Mouse (Mus musculus) megakaryocyte, adult 5-6 weeks (primary cell): ENCODE results near the gene Tnks1bp1. TPM values are rescaled to one million over a fixed set of nuclear protein-coding genes. Genes with fewer than 3 reads are reported as not detected.
A peak's percentile ranks its signal among the peaks of the same experiment; 100 is the strongest.

Experiments used
- ATAC-seq: 2 replicates; pipeline ENCODE4 v1.8.0; 2016; ENCODE audit warnings: mild to moderate bottlenecking, inconsistent platforms; ENCODE audit not compliant: poor library complexity, severe bottlenecking
- total RNA-seq, 2 experiments: library from RNA; stranded (forward) in 1 of 2; stranded (reverse) in 1 of 2; fragments of 153-499, 151-499 nt in 1 of 2; fragments of 221-1000, 200-1000 nt in 1 of 2; gene quantifications; 2 replicates each; pipeline versions ENCODE4 v1.2.3 to v1.2.4; 2015 to 2017

Tnks1bp1 gene
- total RNA-seq (2015) (1.5 and 1.9 TPM in 2 replicates), total RNA-seq (2017) (4.8 and 5.6 TPM in 2 replicates)

GRCm38 (mm10) chr2:85047596-85048167, at the start of gene Tnks1bp1:
TSS of gene Tnks1bp1 (plus strand) at chr2:85048022.
- peak; percentile 90 for ATAC-seq

DNA sequence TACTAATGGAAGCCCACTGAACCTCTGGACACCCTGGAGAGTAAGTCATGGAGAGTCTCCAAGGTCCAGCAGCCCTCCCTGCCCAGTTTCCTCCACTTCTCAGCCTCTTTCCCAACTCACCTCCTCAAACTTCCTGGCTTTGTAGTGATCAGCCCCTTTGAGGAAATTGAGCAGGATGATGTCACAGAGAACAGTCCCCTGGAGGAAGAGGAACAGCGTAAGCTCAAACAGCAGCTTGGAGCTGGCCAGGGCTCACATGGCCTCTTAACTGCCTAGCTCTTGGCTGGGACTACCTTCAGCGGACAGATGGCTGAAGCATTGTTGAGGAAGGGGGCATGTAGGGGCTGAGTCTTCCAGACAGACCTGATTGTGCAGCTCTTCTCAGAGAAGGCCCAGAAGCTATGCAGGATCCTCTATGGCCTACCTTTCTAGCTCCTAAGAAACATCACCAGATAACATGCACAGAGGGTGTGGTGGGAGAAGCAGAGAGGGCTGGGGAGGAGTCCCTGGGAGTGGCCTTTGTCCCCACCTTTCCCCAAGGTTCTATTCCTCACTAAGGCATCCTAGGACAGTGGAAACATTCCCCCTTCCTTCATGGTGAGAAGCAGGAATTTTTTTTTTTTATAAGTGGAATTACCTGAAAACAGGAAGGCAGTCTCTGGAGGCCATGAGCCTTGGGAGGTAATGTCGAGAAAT, 48.2 kb upstream of the Tnks1bp1 start:
- peak; percentile 86 for ATAC-seq

GRCm38 (mm10) chr2:85001497-85001896, 46.3 kb upstream of the Tnks1bp1 start:
- no peak for ATAC-seq

DNA sequence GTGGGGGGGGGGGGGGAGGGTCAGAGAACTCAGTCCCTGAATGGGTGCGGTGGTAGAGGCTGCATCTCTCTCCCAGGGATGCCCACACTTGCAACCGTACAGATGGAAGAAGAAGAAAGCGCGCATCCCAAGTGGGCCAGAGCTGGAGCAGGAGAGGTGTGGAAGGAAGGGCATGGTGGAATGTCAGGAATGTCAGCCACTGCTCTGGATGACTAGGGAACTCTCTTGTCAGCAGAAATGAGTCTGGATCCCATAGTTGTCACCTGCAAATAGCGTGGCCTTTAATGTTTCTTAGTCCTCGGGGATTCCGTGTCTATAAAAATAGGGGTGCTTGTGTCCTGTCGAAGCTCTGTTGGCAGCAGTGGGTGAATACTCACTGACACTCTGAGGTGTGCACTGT, 45.2 kb upstream of the Tnks1bp1 start:
- ATAC-seq: no peak

- no peak for ATAC-seq
Measured at GRCm38 (mm10) chr2:85004341-85004740, 43.5 kb upstream of the Tnks1bp1 start.

- no peak for ATAC-seq
Measured at GRCm38 (mm10) chr2:85006600-85006999, 41.2 kb upstream of the Tnks1bp1 start.

DNA sequence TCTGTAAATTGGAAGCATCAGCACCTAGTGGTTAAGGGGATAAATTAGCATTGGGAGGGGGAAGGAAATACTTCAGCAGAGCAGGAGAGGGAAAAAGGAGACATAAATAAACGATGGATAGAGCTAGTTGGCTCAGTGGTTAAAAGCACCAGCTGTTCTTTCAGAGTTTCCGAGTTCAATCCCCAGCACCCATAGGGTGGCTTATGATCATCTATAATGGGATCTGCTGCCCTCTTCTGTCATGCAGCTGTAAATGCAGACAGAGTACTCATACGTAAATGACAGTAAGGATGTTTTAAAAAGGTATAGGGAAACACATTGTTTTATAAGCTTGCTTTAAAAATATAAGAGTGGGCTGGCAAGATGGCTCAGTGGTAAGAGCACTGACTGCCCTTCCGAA, 40.1 kb upstream of the Tnks1bp1 start:
- ATAC-seq: peak; percentile 88

DNA sequence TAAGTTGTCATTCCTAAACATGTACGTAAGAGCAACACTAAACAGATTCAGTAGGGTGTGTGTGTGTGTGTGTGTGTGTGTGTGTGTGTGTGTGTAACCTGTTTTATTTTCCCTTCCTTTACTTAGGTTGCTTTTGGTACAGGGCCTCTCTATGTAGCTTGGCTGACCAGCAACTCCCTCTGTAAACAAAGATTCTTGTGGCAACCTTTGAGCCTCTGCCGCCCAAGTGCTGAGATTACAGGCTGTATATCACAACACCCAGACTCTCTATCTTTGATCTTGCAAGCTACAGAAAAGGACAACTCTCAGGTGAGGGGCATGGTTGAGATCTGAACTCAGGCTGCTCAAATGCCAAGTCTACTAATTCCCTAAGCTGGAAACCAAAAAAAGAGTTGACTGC, 38.6 kb upstream of the Tnks1bp1 start:
- ATAC-seq: no peak

GRCm38 (mm10) chr2:85011906-85012604, 35.8 kb upstream of the Tnks1bp1 start:
- no peak for ATAC-seq

DNA sequence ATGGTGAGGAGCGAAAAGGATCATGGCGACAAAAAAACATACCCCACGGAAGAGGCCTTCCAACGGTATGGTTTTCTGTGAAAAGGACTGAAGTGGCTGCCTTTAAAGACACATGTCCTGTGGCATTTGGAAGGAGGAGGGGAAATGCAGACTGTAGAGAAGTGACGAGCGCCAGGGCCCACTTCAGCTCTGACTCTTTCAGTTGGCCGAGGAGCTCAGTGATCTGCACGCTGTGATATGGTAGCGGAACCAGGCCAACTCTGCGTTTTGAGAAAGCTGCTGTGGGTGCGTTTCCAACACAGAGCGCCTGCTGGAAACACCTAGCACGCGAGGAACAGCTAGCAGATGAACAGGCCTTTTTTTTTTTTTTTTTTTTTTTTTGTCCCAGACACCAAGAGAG, 35.1 kb upstream of the Tnks1bp1 start:
- ATAC-seq: no peak

GRCm38 (mm10) chr2:85013826-85014587, 33.8 kb upstream of the Tnks1bp1 start:
- peak; percentile 67 for ATAC-seq

DNA sequence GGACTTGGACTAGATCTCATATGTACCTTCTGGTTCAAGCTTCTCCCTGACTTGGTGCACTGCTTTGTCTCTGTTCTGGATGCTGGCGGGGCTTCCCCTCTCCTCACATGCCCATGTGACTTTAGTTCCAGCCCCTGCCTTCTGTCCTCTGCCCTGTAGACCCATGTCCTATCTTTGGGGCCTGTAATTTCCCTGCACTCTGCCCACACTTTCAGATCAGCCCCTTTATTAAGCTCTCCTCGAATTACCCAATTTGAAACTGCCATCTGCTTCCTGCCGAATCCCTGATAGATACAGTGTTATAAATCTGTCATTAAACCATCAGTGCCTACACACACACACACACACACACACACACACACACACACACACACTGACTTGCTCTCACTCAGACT, 33.2 kb upstream of the Tnks1bp1 start:
- no peak for ATAC-seq

DNA sequence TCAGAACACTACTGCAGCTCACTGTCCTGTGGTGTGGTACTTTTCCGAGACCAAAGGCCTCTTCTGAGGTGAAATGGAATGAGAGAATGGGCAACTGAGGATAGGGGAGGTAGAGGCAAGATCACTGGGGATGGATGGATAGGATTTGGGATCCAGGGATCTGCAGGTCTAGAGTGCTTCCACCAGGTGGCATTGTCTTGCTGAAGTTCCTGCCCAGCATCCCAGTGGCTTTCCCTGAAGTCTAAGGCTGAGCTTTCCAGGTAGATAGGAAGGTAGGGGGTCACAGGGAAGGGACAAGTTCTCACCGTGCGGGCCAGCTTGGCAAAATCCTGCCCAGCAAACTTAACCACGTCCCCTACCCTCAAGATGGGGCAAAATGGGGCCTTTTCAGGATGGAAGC, 25.8 kb upstream of the Tnks1bp1 start:
- no peak for ATAC-seq

GRCm38 (mm10) chr2:85026178-85026577, 21.6 kb upstream of the Tnks1bp1 start:
- no peak for ATAC-seq

DNA sequence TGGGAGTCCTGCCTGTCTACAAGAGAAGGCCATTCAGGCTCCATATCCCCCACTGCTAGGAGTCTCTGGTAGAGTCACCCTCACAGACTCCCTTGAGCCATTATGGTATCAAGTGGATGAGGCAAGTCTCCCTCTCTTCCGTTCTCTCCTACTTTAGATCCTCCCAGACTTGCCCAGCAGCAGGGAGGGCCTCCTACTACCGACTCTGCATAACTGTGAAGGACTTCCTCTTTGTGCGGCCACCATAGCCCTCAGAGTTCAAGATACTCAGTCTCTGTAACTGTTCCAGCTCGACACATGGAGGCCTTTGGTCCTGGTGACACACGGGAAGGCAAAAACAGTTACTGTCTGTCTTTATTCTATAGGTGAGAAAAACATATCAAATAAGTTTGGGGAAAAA, 20.5 kb upstream of the Tnks1bp1 start:
- peak; percentile 86 for ATAC-seq

DNA sequence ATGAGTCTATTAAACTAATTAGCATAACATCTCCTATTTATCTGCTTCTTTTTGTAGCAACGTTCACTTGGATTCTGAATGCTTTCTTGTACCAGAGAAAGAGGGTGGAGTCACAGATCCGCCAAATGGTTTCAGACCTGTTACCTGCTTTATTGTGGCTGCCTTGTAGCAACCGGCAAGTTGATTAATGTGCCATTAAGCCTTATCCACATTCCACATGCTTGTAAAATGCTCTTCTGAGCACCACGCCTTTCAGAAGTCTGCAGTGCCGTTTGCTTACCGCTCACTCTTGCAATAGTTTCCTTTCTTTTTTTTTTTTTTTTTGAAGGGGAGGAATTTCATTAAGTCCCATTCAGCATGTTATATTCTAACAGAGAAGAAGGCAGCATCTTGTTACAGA, 17.9 kb upstream of the Tnks1bp1 start:
- no peak for ATAC-seq

DNA sequence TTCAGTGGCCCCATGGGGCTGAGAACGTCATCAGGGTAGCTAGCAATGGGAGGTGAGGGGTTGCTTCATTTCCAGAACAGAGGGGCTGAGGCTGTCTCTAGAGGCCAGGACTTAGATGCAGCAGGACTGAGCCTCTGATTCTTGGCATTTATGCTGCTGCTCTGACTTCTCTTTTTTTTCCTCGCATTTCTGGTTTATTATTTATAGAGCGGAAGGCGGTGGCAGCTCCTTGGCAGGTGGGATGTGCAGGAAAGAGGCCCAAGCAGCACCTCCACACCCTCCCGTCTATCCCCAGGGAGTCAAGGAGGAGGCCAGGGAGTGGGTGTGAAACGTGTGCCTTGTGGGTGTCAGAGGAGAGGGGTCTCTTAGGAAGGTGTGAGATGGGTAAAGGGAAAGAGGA, 16.8 kb upstream of the Tnks1bp1 start:
- peak; percentile 16; the same call in 1 of the 2 replicates for ATAC-seq

- no peak for ATAC-seq
Measured at GRCm38 (mm10) chr2:85033121-85033520, 14.7 kb upstream of the Tnks1bp1 start.

DNA sequence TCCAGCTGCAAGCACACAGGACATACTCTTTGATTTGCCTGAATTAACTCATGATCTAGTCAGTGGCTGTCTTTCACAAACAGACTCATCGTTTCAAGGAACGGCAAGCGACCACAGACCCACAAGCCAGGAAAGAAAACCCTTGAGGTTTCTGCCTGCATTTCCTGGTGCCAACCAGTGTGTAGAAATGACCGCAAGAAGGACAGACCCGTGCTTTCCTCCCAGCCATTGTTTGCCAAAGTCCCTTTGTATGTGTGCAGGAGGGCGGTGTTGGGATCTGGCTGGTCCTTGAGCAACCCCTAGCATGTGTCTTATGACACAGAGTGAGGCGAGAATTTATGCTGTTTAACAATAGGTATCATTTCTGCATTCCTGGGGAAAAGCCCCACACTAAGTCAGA, 13.7 kb upstream of the Tnks1bp1 start:
- peak; percentile 36 for ATAC-seq

DNA sequence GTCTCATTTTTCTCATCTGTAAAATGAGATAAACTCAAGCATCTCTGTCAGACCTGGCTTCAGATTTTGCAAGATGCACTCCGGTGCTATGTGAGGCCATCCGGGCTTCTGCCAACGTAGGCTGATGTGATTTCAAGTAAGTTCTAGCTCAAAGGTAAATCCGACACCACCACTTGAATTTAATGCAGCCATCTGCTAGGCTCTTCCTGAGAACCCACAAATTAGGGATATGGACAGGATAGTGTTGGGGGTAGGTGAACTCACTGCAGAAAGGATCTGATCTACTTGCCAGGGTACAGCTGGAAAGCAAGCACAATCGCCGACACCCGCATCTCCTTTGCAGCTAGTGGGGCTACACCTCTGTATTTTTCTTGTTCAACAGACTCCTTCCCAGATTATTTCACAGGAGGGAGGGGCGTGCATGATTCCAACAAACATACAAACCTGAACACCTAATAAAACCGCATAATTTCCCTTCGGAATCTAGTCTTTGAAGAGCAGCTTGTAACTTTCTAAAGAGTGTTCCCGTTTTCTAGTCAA, 11.2 kb upstream of the Tnks1bp1 start:
- peak; percentile 1; the same call in 1 of the 2 replicates for ATAC-seq
